Mouse (Mus musculus) limb, embryonic 12.5 days (tissue): Measurements from ENCODE around the gene Eid3. TPM values are rescaled to one million over a fixed set of nuclear protein-coding genes. Genes with fewer than 3 reads are reported as not detected.

Source experiments
- ATAC-seq: fragments of 200-750 bp; cut with Nextera tagmentation; 2 replicates; pipeline ENCODE4 v1.8.0; 2017; ENCODE audit warnings: low read depth, moderate TSS enrichment; ENCODE audit not compliant: insufficient number of reproducible peaks, insufficient read depth, low FRiP score, low TSS enrichment
- H3K27ac ChIP-seq: fragments of 300-500 bp; sonication (generic); 2 replicates; pipeline ENCODE4 v1.5.1; 2016; ENCODE audit warnings: mild to moderate bottlenecking, moderate library complexity
- H3K27me3 ChIP-seq: fragments of 300-500 bp; sonication (generic); 2 replicates; pipeline ENCODE4 v1.6.1; 2016; ENCODE audit warnings: mild to moderate bottlenecking, moderate library complexity
- H3K36me3 ChIP-seq: fragments of 300-500 bp; sonication (generic); 2 replicates; pipeline ENCODE4 v1.6.1; 2016; ENCODE audit warnings: mild to moderate bottlenecking, moderate library complexity
- H3K4me1 ChIP-seq: fragments of 300-500 bp; sonication (generic); replicated peaks from 2 replicates; pipeline ENCODE4 v1.6.1; 2016
- H3K4me2 ChIP-seq: fragments of 300-500 bp; sonication (generic); 2 replicates; pipeline ENCODE4 v1.6.1; 2016; ENCODE audit warnings: mild to moderate bottlenecking, moderate library complexity
- H3K4me3 ChIP-seq: fragments of 300-500 bp; sonication (generic); replicated peaks from 2 replicates; pipeline ENCODE4 v1.5.1; 2016; ENCODE audit warnings: mild to moderate bottlenecking
- H3K9ac ChIP-seq: fragments of 300-500 bp; sonication (generic); replicated peaks from 2 replicates; pipeline ENCODE4 v1.6.1; 2016; ENCODE audit warnings: mild to moderate bottlenecking, moderate library complexity
- H3K9me3 ChIP-seq: fragments of 300-500 bp; sonication (generic); 2 replicates; pipeline ENCODE4 v1.6.1; 2016; ENCODE audit warnings: mild to moderate bottlenecking, moderate library complexity
- WGBS: fragments of 180-500 bp; shearing (Covaris S2); methylation state at CpG from one replicate; pipeline ENCODE4 v1.1.7; 2016; 5-methylcytosine and 5-hydroxymethylcytosine counted together
- polyA plus RNA-seq: library from polyadenylated mRNA; unstranded; fragments of >200 nt; fragmentation: Nextera tagmentation; extraction: Ambion mirVana; gene quantifications from 2 replicates; pipeline ENCODE4 v1.2.1, GENCODE M21; 2016

Gene Eid3
- polyA plus RNA-seq, 1 experiment from 2014 or later: 0.68 TPM

GRCm38 (mm10) chr10:82913238-82913637 is 46.8 kb downstream of the Eid3 start:
- no peaks in the 10 kb centered on the region for H3K9me3 ChIP-seq
- H3K4me2 ChIP-seq: no peak overlapping the region
- no peak overlapping the region for H3K9ac ChIP-seq
- no peak overlapping the region for H3K4me3 ChIP-seq
- ATAC-seq: no peak
- peaks cover 19% of the 10 kb centered on the region for H3K27me3 ChIP-seq
- peaks cover 3% of the 10 kb centered on the region; the same call in 1 of the 2 replicates for H3K4me1 ChIP-seq
- no peak overlapping the region for H3K27ac ChIP-seq
- no peaks in the 10 kb centered on the region for H3K36me3 ChIP-seq
- 81% methylated on average over 4 of the region's 4 CpGs for WGBS

- no peak for ATAC-seq
- H3K36me3 ChIP-seq: no peaks in the 10 kb centered on the region
- H3K27me3 ChIP-seq: peaks cover 19% of the 10 kb centered on the region
- H3K9ac ChIP-seq: no peak overlapping the region
- H3K9me3 ChIP-seq: no peaks in the 10 kb centered on the region
- H3K4me1 ChIP-seq: peaks cover 3% of the 10 kb centered on the region; the same call in 1 of the 2 replicates
- no peak overlapping the region for H3K27ac ChIP-seq
- 84% methylated on average over 6 of the region's 6 CpGs for WGBS
- H3K4me2 ChIP-seq: no peak overlapping the region
- H3K4me3 ChIP-seq: no peak overlapping the region
These were observed 47.3 kb downstream of the Eid3 start for GRCm38 (mm10) chr10:82913772-82914171.

Other genes starting within 250 kb of the Eid3 start
- 45.1 and 54.3 TPM in 2 replicates for gene 1190007I07Rik, start 243.4 kb upstream of the Eid3 start, polyA plus RNA-seq
- 207 and 209 TPM in 2 replicates for gene Tdg, start 236.8 kb upstream of the Eid3 start, polyA plus RNA-seq
- gene Glt8d2, start 176.0 kb upstream of the Eid3 start, polyA plus RNA-seq: 9.6 and 11.4 TPM in 2 replicates
- 47.9 and 48.6 TPM in 2 replicates for gene Hcfc2, start 170.5 kb upstream of the Eid3 start, polyA plus RNA-seq
- gene Nfyb, start 102.5 kb upstream of the Eid3 start, polyA plus RNA-seq: 61.4 and 66.8 TPM in 2 replicates
- 149 TPM in 2 replicates for gene Txnrd1, start 32.7 kb upstream of the Eid3 start, polyA plus RNA-seq
- gene Chst11, start 118.9 kb downstream of the Eid3 start, polyA plus RNA-seq: 2.5 and 3.1 TPM in 2 replicates